Mouse (Mus musculus) hindbrain, postnatal 0 days (tissue): ENCODE measurements at regions not wholly inside any gene's neighbourhood (a gene's known extent, or its start where the extent isn't known, plus 50 kb on each side); places are given as distances from the start of the nearest gene placed in this dataset.

Source experiments
- ATAC-seq: fragments of 200-750 bp; cut with Nextera tagmentation; 2 replicates; pipeline ENCODE4 v1.8.0; 2017; ENCODE audit warnings: mild to moderate bottlenecking, moderate TSS enrichment, moderate library complexity
- DNase-seq: peaks from one replicate; pipeline ENCODE4 v3.0.0-alpha.2; 2015; ENCODE audit warnings: low spot score
- H3K27ac ChIP-seq: fragments of 300-500 bp; sonication (generic); 2 replicates; pipeline ENCODE4 v1.5.1; 2014; ENCODE audit warnings: mild to moderate bottlenecking
- H3K27me3 ChIP-seq: fragments of 300-500 bp; sonication (generic); 2 replicates; pipeline ENCODE4 v1.6.1; 2014; ENCODE audit warnings: low read length, mixed read lengths; ENCODE audit not compliant: insufficient read depth
- H3K36me3 ChIP-seq: fragments of 300-500 bp; sonication (generic); 2 replicates; pipeline ENCODE4 v1.6.1; 2014; ENCODE audit warnings: low read length, mixed read lengths; ENCODE audit not compliant: insufficient read depth
- H3K4me1 ChIP-seq: fragments of 300-500 bp; sonication (generic); 2 replicates; pipeline ENCODE4 v1.6.1; 2014; ENCODE audit warnings: antibody characterized with exemption, low read length, mixed read lengths; ENCODE audit not compliant: insufficient read depth
- H3K4me2 ChIP-seq: fragments of 300-500 bp; sonication (generic); 2 replicates; pipeline ENCODE4 v1.6.1; 2014; ENCODE audit warnings: low read depth, mild to moderate bottlenecking, low read length, moderate library complexity, mixed read lengths
- H3K4me3 ChIP-seq: fragments of 300-500 bp; sonication (generic); 2 replicates; pipeline ENCODE4 v1.5.1; 2014; ENCODE audit warnings: low read length
- H3K9ac ChIP-seq: fragments of 300-500 bp; sonication (generic); replicated peaks from 2 replicates; pipeline ENCODE4 v1.6.1; 2014; ENCODE audit warnings: mild to moderate bottlenecking, low read length, moderate library complexity, mixed read lengths
- H3K9me3 ChIP-seq: fragments of 300-500 bp; sonication (generic); 2 replicates; pipeline ENCODE4 v1.6.1; 2016; ENCODE audit warnings: low read length, mixed read lengths
- CTCF ChIP-seq: IDR thresholded peaks from 2 replicates; pipeline ENCODE4 v1.5.1; 2016; ENCODE audit warnings: antibody characterized with exemption, control low read depth, low read depth
- WGBS: fragments of 180-500 bp; shearing (Covaris S2); extraction: QIAGEN DNeasy Blood & Tissue Kit; methylation state at CpG from one replicate; pipeline ENCODE4 v1.1.7; 2014; 5-methylcytosine and 5-hydroxymethylcytosine counted together

- no peak overlapping the region for H3K27ac ChIP-seq
- no peaks in the 10 kb centered on the region for H3K36me3 ChIP-seq
- WGBS = 13% methylated on average over 17 of the region's 17 CpGs
- no peak overlapping the region for H3K4me3 ChIP-seq
- H3K4me2 ChIP-seq = peak overlapping the region; percentile 31
- DNase-seq (peak; percentile 39), ATAC-seq (no peak)
- no peaks in the 10 kb centered on the region; the same call in 1 of the 2 replicates for H3K27me3 ChIP-seq
- peak; percentile 34; the same call in 1 of the 2 replicates for TF ChIP-seq CTCF
- H3K9ac ChIP-seq = no peak overlapping the region
- H3K9me3 ChIP-seq = no peaks in the 10 kb centered on the region
- peaks cover 8% of the 10 kb centered on the region; the same call in 1 of the 2 replicates for H3K4me1 ChIP-seq
These were observed 52.3 kb upstream of the Cux1 start for GRCm38 (mm10) chr5:136619315-136620231.

GRCm38 (mm10) chr5:136620234-136620633 lies 52.9 kb upstream of the Cux1 start:
- no peaks in the 10 kb centered on the region for H3K9me3 ChIP-seq
- H3K4me1 ChIP-seq = peaks cover 8% of the 10 kb centered on the region; the same call in 1 of the 2 replicates
- no peak overlapping the region for H3K9ac ChIP-seq
- peak overlapping the region; percentile 31; the same call in 1 of the 2 replicates for H3K4me2 ChIP-seq
- ATAC-seq (no peak), DNase-seq (no peak)
- H3K27ac ChIP-seq = no peak overlapping the region
- no peak; the same call in 1 of the 2 replicates for TF ChIP-seq CTCF
- H3K36me3 ChIP-seq = no peaks in the 10 kb centered on the region
- no peak overlapping the region for H3K4me3 ChIP-seq
- 41% methylated on average over 12 of the region's 12 CpGs for WGBS
- no peaks in the 10 kb centered on the region; the same call in 1 of the 2 replicates for H3K27me3 ChIP-seq

- no peak overlapping the region for H3K4me2 ChIP-seq
- no peaks in the 10 kb centered on the region for H3K9me3 ChIP-seq
- no peaks in the 10 kb centered on the region; the same call in 1 of the 2 replicates for H3K27me3 ChIP-seq
- H3K36me3 ChIP-seq = no peaks in the 10 kb centered on the region
- H3K27ac ChIP-seq = no peak overlapping the region
- peaks cover 8% of the 10 kb centered on the region; the same call in 1 of the 2 replicates for H3K4me1 ChIP-seq
- 40% methylated on average over 4 of the region's 4 CpGs for WGBS
- no peak overlapping the region for H3K9ac ChIP-seq
- H3K4me3 ChIP-seq = no peak overlapping the region
- ATAC-seq (no peak), DNase-seq (no peak)
- TF ChIP-seq CTCF = no peak
These were observed 54.2 kb upstream of the Cux1 start for GRCm38 (mm10) chr5:136621336-136622125.

- ATAC-seq (no peak), DNase-seq (no peak)
- Histone ChIP-seq H3K27ac (no peak overlapping the region), H3K9me3 (no peaks in the 10 kb centered on the region), H3K4me1 (peaks cover 8% of the 10 kb centered on the region; the same call in 1 of the 2 replicates), H3K4me2 (no peak overlapping the region), H3K9ac (no peak overlapping the region), H3K4me3 (no peak overlapping the region), H3K36me3 (no peaks in the 10 kb centered on the region), H3K27me3 (no peaks in the 10 kb centered on the region; the same call in 1 of the 2 replicates)
- WGBS = 19% methylated on average over 2 of the region's 2 CpGs
- TF ChIP-seq CTCF = no peak
These were observed 54.9 kb upstream of the Cux1 start for GRCm38 (mm10) chr5:136622152-136622551.

- Histone ChIP-seq H3K9me3 (no peaks in the 10 kb centered on the region), H3K36me3 (no peaks in the 10 kb centered on the region), H3K9ac (0 out of 2 replicates have a peak overlapping the region, but pooled peaks have one; percentile 25), H3K27ac (no peak overlapping the region), H3K4me1 (peaks cover 8% of the 10 kb centered on the region; the same call in 1 of the 2 replicates), H3K4me2 (peak overlapping the region; percentile 68), H3K4me3 (peak overlapping the region; percentile 38), H3K27me3 (no peaks in the 10 kb centered on the region; the same call in 1 of the 2 replicates)
- WGBS = 3% methylated on average over 43 of the region's 43 CpGs
- peak; percentile 77 for TF ChIP-seq CTCF
- no peak for ATAC-seq
- peak; percentile 74 for DNase-seq
These were observed 55.6 kb upstream of the Cux1 start for GRCm38 (mm10) chr5:136622721-136623542.

- Histone ChIP-seq H3K36me3 (no peaks in the 10 kb centered on the region), H3K9ac (no peak overlapping the region), H3K4me2 (no peak overlapping the region), H3K27me3 (no peaks in the 10 kb centered on the region; the same call in 1 of the 2 replicates), H3K9me3 (no peaks in the 10 kb centered on the region), H3K4me3 (no peak overlapping the region), H3K27ac (no peak overlapping the region), H3K4me1 (peaks cover 8% of the 10 kb centered on the region; the same call in 1 of the 2 replicates)
- DNase-seq (no peak), ATAC-seq (no peak)
- WGBS = 69% methylated on average over 6 of the region's 6 CpGs
- no peak for TF ChIP-seq CTCF
These were observed 56.5 kb upstream of the Cux1 start for GRCm38 (mm10) chr5:136623791-136624190.
